Mouse (Mus musculus) CD4-positive, CD25-positive, alpha-beta regulatory T cell, adult 9 weeks (primary cell): ENCODE measurements around the gene Det1. TPM values are rescaled to one million over a fixed set of nuclear protein-coding genes. Genes with fewer than 3 reads are reported as not detected.

Source experiments
- polyA plus RNA-seq: library from polyadenylated mRNA; unstranded; fragments of 100-300 nt; shearing (Covaris generic); gene quantifications from one replicate; pipeline ENCODE4 v1.2.1, GENCODE M21; 2017

Det1 gene
- polyA plus RNA-seq = 33.2 TPM

GRCm38 (mm10) chr7:78846737-78847434 is at the start of gene Det1:
TSS of gene Det1 (minus strand) at chr7:78847263.

GRCm38 (mm10) chr7:78895653-78896333 is 48.7 kb upstream of the Det1 start, which contains the start of gene Aen:
TSS of gene Aen (plus strand) at chr7:78895854.

GRCm38 (mm10) chr7:78782639-78783581 is 64.2 kb downstream of the Det1 start, which contains the start of the genes Mrps11 and Mrpl46:
TSS of gene Mrps11 (plus strand) at chr7:78783119.
TSS of gene Mrpl46 (minus strand) at chr7:78783531.

Other genes starting within 250 kb of the Det1 start
- gene Ntrk3, start 109.3 kb downstream of the Det1 start, polyA plus RNA-seq = 20.3 TPM
- 62.0 TPM for gene Mrps11, start 64.1 kb downstream of the Det1 start, polyA plus RNA-seq
- gene Mrpl46, start 63.7 kb downstream of the Det1 start, polyA plus RNA-seq = 69.2 TPM
- gene Aen, start 48.6 kb upstream of the Det1 start, polyA plus RNA-seq = 50.1 TPM
- gene Isg20, start 66.2 kb upstream of the Det1 start, polyA plus RNA-seq = 117 TPM
- gene Acan, start 206.2 kb upstream of the Det1 start, polyA plus RNA-seq = not detected